Mouse (Mus musculus): ENCODE measurements at regions not wholly inside any gene's neighbourhood (a gene's known extent, or its start where the extent isn't known, plus 50 kb on each side); places are given as distances from the start of the nearest gene placed in this dataset.

- Histone ChIP-seq H3K4me2 (no peak overlapping the region), H3K4me3 (no peak overlapping the region), H3K27ac (no peak overlapping the region), H3K4me1 (no peaks in the 10 kb centered on the region), H3K9ac (no peak overlapping the region), H3K9me3 (replicated peaks) (no peaks in the 10 kb centered on the region), H3K36me3 (ENCODE audit: poor library complexity, severe bottlenecking) (no peaks in the 10 kb centered on the region), H3K27me3 (no peaks in the 10 kb centered on the region)
- ATAC-seq = no peak
These were observed 526.9 kb downstream of the 1700017N19Rik start for GRCm38 (mm10) chr10:101117158-101117557.

GRCm38 (mm10) chr10:101120209-101120608 is 529.9 kb downstream of the 1700017N19Rik start:
- Histone ChIP-seq H3K27ac (no peak overlapping the region), H3K4me3 (no peak overlapping the region), H3K36me3 (ENCODE audit: poor library complexity, severe bottlenecking) (no peaks in the 10 kb centered on the region), H3K4me2 (no peak overlapping the region), H3K9ac (no peak overlapping the region), H3K9me3 (replicated peaks) (no peaks in the 10 kb centered on the region), H3K27me3 (no peaks in the 10 kb centered on the region), H3K4me1 (no peaks in the 10 kb centered on the region)
- ATAC-seq = no peak

- no peak overlapping the region for H3K4me2 ChIP-seq
- ATAC-seq = no peak
- H3K4me3 ChIP-seq = no peak overlapping the region
- no peaks in the 10 kb centered on the region for H3K4me1 ChIP-seq
- H3K36me3 ChIP-seq (ENCODE audit: poor library complexity, severe bottlenecking) = no peaks in the 10 kb centered on the region
- H3K9me3 ChIP-seq (replicated peaks) = no peaks in the 10 kb centered on the region
- no peak overlapping the region for H3K27ac ChIP-seq
- H3K9ac ChIP-seq = no peak overlapping the region
- WGBS = 73% methylated on average over 1 of the region's 1 CpGs
- H3K27me3 ChIP-seq = no peaks in the 10 kb centered on the region
These were observed 514.2 kb upstream of the Mgat4c start for GRCm38 (mm10) chr10:101167085-101167484.

GRCm38 (mm10) chr10:101171826-101172225 is 509.5 kb upstream of the Mgat4c start:
- Histone ChIP-seq H3K4me1 (no peaks in the 10 kb centered on the region), H3K27ac (no peak overlapping the region), H3K4me3 (no peak overlapping the region), H3K9ac (no peak overlapping the region), H3K9me3 (replicated peaks) (no peaks in the 10 kb centered on the region), H3K27me3 (no peaks in the 10 kb centered on the region), H3K36me3 (ENCODE audit: poor library complexity, severe bottlenecking) (no peaks in the 10 kb centered on the region), H3K4me2 (no peak overlapping the region)
- no peak for ATAC-seq
- WGBS = 55% methylated on average over 6 of the region's 6 CpGs

GRCm38 (mm10) chr10:101189233-101189632 is 492.1 kb upstream of the Mgat4c start:
- ATAC-seq = peak; percentile 80; the same call in 1 of the 2 replicates

More at GRCm38 (mm10) chr10:101189233-101189632, 492.1 kb upstream of the Mgat4c start:
- Histone ChIP-seq H3K27ac (no peak overlapping the region), H3K4me1 (no peaks in the 10 kb centered on the region), H3K9me3 (replicated peaks) (no peaks in the 10 kb centered on the region), H3K4me3 (no peak overlapping the region), H3K4me2 (no peak overlapping the region), H3K27me3 (no peaks in the 10 kb centered on the region), H3K36me3 (ENCODE audit: poor library complexity, severe bottlenecking) (no peaks in the 10 kb centered on the region), H3K9ac (no peak overlapping the region)
- WGBS = 82% methylated on average over 1 of the region's 1 CpGs
